Mouse (Mus musculus): ENCODE results near the gene Unc93b1.

- no peak for TF ChIP-seq CTCF (IDR thresholded peaks at IDR 0.05; ENCODE audit: control insufficient read depth, insufficient read depth, insufficient replicate concordance, low read depth, low read length)
- TF ChIP-seq POLR2A (IDR thresholded peaks at IDR 0.05; ENCODE audit: control insufficient read depth, low read depth, low read length) = no peak
These were observed 41.4 kb upstream of the Unc93b1 start for GRCm38 (mm10) chr19:3893545-3894116.

All from testis, adult 2 months (tissue).